Mouse (Mus musculus) gastrocnemius, adult 8-10 months (tissue): Measurements from ENCODE around the gene Pcna. TPM values are rescaled to one million over a fixed set of nuclear protein-coding genes. Genes with fewer than 3 reads are reported as not detected.
"Not testable (repeated sequence)": the region's sequence is repeated elsewhere in the genome, so short reads cannot be mapped to it uniquely, and the experiment has no call there.

Experiments
- DNase-seq, 2 experiments: peaks; one replicate each; pipeline ENCODE4 v3.0.0; 2022; ENCODE audit warnings: low spot score in 2 of 2
- total RNA-seq, 4 experiments: library from RNA; stranded (reverse); gene quantifications; 2 replicates each; pipeline ENCODE4 v1.2.4; 2022

The Pcna gene
- total RNA-seq, 4 experiments from 2014 or later: 19.1 to 21.7 (median 20.9) TPM

DNA sequence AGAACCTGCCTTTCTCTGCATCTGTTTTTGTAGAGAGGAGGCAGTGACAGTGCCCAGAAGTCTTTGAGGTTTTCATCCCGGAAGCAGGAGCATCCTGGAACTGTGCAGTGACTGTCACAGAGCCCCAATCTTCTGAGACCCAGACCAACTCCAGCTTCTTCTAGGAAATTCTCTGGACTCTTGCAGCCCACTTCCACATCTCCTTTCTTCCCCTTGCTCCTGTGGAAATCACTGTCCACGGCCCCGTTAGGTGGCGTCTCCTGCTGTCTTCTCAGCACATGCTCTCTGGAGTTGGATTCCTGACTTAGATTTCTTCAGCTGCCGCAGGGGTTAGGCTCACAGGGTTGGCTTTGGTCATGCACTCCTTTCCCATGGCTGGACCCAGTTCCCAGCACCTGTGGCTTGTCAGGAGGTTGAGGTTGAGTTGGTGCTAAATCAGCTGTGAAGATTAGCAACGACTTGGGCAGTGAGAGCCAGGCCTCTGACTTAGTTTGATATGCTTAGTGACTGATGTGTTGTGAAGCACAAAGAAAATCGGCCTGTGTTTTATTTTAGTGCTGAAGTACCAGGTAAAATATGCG lies 25.2 kb upstream of the Pcna start:
- no peak for DNase-seq

DNA sequence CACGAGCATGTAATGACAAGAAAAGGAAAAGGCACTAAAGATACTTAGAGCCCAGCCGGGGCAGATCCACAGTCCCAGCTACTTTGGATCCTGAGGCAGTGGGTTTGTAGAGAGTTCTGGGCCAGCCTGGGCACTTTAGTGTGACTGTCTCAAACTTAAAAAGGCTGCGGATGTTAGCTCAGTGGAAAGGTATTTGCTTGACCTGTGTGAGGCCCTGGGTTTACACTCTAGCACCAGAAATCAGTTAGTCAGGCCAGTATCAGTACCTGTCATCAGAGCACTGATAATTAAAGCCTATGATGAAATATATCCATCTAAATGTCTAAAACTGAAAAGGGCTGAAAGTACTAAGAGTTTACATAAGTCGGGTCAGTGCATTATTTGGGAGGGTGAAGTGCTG lies 23.1 kb upstream of the Pcna start:
- DNase-seq: no peak

DNA sequence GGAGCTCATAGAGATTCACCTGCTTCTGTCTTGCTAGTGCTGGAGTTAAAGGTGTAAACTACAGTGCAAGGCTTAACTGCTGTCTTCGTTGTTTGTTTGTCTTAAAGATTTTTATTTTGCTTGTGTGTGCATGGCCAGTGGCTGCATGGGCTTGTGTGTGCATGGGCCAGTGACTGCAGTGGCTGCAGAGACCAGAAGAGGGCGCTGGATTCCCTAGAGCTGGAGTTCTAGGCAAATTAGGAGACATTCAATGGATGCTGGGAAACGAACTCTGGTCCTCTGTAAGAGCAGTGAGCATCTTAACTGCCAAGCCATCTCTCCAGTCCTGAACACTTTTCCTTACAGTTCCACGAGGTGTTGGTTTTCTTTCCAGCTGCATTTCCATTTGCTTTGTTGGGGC lies 22.4 kb upstream of the Pcna start:
- DNase-seq: no peak

DNA sequence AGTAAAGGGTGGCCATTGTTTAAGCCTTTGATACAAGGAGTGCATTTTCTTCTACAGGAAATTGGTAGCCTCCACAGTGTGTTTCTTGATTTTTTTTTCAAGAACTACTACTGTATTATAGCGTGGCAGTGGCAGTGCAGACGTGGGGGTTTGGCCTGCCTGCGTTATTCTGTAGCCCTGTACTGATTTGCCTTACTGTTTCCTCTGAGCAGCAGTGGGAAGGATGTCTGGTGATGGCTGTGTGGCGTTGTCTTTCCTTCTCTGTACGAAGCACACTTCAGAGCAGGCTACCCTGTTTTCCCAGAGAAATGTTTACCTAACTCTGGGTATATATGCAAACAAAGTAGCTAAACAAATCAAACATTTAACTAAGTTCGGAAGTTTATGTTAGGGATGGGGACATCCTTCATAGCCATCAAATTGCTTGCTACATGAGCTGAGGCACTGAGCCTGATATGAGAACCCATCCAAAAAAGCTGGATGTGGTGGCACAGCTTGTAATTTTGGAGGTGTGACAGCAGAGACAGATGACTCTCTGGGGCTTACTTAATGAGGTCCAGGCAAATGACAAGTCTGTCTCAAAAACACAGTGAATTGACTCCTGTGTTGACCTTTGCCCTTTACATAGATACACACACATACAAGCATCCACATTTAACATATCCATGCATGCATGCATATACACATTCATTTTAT lies 19.7 kb upstream of the Pcna start:
- no peak for DNase-seq

DNA sequence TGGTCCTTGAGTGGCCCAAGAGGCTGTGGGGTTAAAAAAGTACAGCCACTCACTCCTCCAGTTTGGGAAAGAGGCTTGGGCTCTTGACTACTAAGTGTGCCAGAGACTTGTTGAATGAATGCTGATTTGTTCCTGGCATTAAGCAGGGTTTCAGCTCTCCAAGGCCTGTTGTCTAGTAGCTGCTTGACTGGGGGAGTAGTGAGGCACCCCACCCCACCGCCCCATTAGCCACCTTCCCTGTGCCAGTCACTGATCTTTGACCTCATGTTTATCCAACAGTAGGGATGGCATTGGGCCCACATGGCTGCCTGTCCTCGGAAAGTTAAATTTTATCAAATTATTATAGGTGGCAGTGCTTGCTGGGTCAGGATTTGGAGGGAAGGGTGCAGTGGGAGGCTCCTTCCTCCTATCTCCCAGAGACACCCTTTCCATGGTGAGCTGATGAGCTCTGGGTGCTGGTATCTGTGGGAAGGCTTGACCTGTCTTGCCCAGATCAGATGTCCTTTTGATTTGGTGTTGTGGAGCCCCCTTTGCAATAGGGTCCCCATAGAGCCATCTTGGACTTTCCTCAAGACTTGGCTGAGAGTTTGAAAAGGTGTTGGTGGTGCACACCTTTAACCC lies 17.3 kb upstream of the Pcna start:
- DNase-seq: no peak

DNA sequence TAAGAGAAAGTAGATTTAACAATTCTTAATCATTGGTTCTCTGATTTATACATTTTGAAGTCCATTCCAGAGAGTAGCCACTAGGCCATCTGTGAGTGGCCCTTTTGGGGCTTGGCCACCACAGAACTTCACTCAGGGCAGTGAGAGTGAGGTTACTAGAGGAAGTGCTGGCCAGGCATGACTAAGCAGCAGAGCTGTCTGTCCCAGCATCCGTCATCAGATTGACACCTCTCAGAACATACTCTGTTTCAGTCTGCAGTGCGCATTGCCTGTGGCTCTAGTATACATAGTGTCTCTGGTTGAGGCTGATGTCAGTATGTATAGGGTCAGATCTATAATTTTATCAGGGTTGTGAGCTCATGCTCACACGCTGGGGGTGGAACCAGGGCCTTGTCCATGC lies 16.1 kb upstream of the Pcna start:
- no peak for DNase-seq

DNA sequence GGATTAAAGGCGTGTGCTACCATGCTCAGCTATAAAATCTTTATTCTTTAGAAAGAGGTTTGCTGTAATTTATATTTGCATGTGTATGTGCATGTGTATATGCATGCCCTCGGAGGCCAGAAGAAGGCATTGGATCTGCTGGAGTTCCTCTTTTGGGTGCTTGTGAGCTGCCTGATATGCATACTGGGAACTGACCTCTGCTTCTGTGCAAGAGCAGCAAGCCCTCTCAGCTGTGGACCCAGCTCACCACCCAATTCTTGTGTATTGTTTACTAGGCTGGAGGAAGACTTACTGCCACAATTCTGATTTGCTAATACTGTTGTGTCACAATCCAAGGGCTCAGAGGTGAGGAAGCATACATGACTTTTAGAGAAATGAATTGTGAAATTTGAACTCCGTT lies 13.0 kb upstream of the Pcna start:
- no peak for DNase-seq

DNA sequence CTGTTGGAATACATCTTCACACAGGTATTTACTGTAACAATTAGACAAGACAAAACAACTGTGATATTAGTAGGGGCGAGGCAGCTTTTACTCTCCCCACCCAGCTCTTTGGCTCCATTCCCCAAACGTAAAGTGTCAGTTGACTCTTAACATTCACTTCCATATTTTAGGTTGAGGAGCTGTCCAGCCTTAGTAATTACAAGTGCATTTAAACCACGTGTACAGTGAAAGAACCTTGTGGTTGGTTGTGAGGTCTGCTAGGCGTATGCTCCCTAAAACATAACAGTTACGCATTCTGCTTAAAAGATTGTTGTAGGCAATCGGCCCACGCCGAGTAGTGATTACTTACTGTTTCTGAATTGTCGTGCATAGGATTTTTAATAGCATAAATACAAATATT lies 12.1 kb upstream of the Pcna start:
- DNase-seq: no peak

DNA sequence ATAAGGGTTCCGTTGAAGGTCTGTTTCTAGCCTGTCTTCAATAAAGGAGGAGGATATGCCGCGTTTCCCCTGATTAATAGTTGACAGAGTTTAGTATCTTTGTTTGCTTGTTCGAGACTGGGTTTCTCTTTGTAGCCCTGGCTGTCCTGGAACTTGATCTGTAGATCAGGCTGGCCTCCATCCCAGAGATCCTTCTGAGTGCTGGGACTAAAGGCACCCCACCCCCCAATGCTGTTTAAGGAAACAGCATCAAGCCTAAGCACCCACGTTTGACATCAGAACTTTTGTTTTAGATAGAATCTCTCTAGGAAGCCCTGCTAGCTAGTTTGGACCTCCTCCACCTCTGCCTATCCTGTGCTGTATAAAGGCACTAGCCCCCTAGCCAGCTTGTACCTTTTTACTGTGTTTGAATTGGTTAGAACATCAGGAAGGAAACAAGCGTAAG lies 11.2 kb upstream of the Pcna start:
- DNase-seq: no peak

DNA sequence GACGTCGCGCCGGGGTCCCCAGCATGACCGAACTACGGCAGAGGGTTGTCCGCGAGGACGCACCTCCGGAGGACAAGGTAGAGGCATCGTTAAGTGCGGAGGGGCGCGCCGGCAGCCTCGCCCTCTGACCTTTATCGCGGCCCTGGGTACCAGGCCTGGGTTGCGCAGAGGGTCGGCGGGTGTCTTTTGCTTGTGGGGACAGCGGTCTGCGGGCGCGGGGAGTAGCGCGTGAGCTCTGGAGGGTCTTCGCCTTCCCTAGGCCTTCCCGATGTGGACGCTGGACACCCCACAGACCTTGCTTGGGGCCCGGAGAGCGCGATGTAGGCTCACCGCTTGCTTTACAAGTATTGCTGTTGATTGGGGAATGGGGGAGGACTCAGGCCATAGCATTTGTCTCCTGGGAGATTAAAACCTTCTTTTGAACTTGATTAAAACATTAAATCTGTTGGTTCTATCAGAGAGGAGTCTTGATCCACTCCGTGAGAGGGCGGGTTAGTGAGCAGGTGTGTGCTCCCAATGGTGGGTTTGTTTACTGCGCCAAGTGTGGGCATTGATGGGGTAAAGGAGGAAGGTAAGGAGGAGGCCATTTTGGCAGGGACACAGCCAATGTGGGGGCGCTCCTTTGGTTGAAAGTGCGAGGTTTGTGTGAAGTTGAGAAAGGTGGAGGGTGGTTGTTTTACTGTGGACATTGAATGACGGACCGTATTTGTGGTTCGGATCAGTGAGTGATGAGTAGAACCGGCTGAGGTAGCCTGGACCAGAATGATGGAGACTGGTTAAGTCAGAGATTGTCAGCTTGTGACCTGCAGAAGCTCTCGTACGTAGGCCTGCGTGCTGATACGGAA lies 10.5 kb upstream of the Pcna start:
- no peak for DNase-seq

DNA sequence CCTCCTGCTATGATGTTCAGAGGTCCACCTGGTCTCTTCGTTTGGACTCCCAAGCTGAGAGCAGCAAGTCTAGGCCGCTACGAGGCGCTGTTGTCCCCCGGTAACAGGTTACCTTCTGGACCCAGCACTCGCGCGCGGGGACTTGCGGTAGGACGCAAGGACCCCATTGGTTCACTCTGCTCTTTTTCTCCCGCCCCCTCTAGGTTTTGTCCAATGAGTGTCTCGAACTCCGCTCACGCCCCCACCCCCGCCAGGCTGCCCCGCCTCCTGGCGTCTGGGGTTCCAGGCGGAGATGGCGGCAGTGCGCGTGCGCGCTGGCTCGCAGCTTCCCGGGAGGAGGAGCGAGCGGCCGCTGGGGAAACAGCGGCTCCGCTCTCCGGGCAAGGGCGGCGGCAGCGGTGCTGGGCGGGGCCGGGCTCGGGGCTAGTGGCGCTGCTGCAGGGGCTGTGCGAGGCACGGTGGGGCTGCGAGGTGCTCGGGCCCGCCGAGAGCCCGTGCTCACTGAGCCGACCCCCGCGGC lies 9.8 kb upstream of the Pcna start, which contains the start of gene Cds2:
Gene Cds2, plus strand, starts transcription at position 270 of the 520 bp plus-strand sequence.
- DNase-seq: peak; percentile 98 to 99

DNA sequence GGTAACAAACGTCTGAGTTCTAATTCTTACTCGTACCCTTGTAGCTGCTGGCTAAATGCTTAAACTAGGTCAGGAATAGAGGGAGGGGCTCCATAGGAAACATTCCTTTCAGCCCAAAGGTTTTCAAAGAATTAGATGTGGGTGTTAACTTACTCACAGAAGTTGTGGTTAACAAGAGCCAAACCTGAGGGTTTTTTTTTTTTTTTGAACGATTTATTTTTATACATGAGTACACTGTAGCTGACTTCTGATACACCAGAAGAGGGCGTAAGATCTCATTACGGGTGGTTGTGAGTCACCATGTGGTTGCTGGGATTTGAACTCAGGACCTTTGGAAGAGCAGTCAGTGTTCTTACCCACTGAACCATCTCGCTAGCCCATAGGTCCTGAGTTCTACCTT lies 9.1 kb upstream of the Pcna start:
- no peak for DNase-seq

DNA sequence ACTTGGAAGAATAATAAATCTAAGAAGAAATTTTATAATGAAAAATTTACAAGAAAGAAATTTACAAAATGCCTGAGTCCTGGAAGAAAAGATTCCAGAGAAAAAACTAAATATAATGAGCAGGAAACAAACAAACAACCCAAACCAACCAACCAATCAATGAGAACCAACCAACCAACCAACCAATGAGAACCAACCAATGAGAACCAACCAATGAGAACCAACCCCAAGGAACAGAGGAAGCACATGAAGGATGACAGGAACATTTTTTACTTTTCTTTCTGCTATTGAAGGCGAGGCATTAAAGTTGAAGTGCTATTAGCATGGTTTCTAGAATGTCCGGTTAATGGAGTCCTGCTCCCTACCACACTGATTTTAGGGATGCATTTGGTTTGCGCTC lies 7.5 kb upstream of the Pcna start:
- no peak for DNase-seq

DNA sequence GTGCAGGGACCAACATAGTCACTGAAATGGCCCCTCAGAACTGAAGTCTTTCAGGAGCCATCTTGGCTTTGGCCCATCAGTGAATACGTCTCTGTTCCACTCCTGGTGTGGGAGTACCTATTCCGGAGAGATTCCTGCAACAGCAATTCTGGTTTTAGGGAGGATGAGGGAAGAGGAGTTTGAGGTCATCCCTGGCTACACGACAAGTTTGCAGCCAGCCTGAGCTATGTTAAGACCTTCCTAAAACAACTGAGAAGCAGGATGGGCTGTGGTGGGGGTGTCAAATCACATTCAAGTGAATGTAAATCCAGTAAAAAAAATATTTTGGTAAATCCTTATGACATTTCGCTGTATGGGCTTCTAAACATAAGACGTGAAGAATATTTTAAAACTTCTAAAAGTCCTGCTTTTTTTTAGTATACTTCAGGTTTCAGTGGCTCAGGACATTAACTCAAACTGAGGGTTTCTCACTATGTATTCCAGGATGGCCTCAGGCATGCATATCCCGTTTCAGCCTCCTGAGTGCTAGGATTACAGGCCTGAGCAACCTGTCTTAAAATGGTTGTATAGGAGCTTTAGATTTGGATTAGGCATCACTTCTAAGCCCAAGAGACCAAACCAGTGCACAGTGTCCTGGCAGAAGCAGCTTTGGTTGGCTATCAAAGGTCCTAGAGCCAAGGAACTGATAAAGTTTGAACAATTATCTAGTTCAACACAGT lies 4.4 kb upstream of the Pcna start:
- no peak for DNase-seq

DNA sequence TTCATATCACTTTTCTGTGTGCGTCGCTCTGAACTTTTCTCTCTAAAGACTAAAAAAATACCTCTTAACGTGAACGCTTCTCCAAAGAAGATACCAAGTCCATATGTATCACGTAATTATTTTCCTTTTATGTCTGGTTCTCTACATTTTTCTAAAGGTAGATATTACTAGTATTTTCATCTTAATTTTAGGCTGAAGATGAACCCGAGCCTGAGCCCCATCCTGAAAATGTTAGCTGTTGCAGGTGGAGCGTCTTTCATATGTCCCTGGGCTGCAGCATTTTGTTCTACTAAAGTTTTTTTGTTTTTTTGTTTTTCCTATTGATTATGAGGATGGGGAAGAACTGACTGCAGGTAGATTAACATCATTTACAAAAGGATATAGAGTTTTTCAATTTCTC lies 489 bp upstream of the Pcna start:
- no peak for DNase-seq

DNA sequence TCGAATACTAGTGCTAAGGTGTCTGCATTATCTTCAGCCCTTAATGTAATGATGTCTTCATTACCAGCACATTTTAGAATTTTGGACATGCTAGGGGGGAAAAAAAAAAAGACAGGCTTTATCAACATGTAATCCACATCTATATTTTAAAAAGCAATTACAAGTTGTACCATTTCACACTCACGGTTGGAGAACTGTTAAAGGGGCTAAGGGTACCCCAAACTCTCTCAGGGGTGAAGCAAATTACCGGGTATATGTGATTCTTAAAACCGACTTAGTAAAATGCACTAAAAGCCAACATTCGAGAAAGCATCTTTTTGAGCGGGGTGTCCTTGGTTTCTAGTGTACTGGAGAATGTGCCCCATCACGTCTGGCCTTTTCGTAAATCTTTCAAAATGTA lies 1.2 kb downstream of the Pcna start:
- no peak for DNase-seq

DNA sequence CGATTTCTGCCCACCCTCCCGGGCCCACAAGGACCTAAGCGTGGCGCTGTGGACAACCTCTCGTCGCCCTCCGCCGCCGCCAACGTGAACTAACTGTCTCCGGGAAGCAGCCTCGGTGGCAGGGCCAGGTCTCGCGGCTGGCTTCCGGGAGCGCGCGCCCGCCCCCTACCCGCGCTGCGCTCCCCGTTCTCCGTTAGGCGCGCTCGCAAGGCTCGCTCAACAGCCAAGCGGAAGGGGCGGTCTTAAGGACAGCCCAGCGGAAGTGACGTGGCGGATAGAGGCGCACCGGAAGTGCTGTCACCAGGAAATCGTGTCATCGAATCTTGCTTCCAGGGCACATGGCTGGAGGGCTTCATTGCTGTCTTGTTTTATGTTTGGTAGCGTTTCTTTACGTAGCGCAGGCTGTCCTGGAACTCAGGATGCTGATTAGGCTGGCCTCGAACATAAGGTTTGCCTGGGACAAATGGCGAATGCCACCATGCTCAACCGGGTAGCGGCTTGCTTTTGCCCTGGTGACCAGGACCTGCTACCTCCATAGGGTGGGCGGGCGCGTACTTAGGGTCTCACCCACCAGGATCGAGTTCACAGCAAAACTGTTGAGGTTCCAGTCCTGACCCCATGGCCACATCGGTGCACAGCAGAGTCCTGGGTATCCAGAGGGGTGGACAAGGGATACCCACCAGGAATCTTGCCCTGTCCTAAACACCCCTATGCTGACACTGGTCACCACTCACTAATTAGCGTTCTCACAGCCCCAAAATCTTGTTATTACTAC lies 5.4 kb downstream of the Pcna start, which contains the start of gene Tmem230:
Gene Tmem230, minus strand, starts transcription at position 269 of the 775 bp plus-strand sequence.
- DNase-seq: peak; percentile 92 to 93

DNA sequence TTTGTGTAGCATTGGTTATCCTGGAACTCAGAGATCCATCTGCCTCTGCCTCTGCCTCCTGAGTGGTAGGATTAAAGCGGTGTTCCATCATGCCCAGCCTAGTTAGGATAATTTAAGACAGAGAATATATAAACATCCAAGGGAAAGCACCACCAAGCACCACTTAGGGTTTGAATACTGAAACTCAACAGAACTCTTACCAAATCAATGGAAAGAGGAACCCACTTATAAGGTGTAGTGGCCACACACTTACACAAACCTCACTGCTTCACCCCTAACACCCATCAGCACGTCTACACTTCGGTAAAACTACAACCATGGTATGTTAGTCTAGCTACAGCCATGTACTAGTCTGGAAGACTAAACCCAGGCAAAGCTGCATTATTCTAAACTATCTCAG lies 9.7 kb downstream of the Pcna start:
- no peak for DNase-seq

DNA sequence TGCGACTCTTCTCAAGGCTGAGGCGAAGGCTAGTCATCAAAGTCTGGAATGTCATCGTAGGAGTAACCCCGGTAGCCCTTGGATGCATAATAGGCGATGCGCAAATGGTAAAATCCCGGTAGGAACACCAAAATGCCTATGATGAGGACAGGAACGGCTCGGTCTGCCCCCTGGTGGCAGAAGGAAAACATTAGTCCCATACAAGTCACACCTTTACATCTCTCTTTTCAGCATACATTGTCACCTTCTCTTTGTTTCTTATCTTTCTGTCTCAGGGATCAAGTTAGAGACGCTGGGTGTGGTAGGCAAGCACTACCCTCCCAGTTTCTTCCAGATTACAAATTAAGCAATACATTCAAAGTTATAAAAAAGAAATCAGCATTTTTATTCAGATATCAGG lies 12.7 kb downstream of the Pcna start:
- DNase-seq: peak; percentile 20 to 23

DNA sequence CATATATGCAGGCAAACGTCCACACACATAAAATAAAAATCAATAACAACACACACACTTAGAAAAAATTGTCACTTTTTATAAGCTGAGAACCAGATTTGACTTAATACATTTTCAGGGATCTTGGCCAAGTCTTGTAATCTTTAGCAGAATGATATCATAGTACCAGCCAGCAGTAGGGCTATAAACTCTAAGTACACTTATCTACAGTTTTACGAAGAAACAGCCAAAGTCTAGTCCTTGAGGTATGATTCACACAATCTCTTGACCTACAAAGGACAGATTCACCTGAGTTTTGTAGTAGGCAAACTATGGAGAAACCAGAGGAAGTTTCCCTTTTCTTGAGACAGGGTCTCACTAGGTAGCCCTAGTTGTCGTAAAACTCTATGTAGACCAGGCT lies 13.7 kb downstream of the Pcna start:
- DNase-seq: not testable (repeated sequence)
